Comparison of ENCODE assay signal across 9 mouse cellular contexts in genomic region chr7:118841796-118842195, GRCm38 (mm10). TPM values are rescaled to one million over a fixed set of nuclear protein-coding genes. Genes with fewer than 3 reads are reported as not detected.
A peak's percentile ranks its signal among the peaks of the same experiment; 100 is the strongest.
DNase-seq lines count a peak whose midpoint lies in the region; ATAC-seq and TF ChIP-seq lines count a peak whose summit lies in the region.
"Had no signal": no experiment of that assay in that cellular context is flagged by ENCODE, and none has a peak within 500 bp of the region (broad histone marks: within the 10 kb centered on the region; RNA-seq: fewer than 3 reads in every experiment).

No protein-coding gene starts in this region.

- no peak for ATAC-seq in intestine, postnatal 0 days
- ATAC-seq in intestine, embryonic 16.5 days: no peak
- ATAC-seq in forebrain, postnatal 0 days: peak; percentile 47; the same call in 1 of the 2 replicates

- no peak overlapping the region for H3K4me2 ChIP-seq in intestine, postnatal 0 days (replicated peaks; ENCODE audit: low read depth)
- H3K4me2 ChIP-seq in intestine, embryonic 16.5 days (ENCODE audit: low read depth, low read length): no peak overlapping the region
- H3K4me2 ChIP-seq in forebrain, postnatal 0 days (ENCODE audit: low read depth): no peak overlapping the region
- H3K4me2 ChIP-seq: liver, embryonic 15.5 days had no signal

- no peaks in the 10 kb centered on the region for H3K27me3 ChIP-seq in intestine, postnatal 0 days (replicated peaks; ENCODE audit: control insufficient read depth, insufficient read depth, low read length)
- no peaks in the 10 kb centered on the region for H3K27me3 ChIP-seq in intestine, embryonic 16.5 days (replicated peaks; ENCODE audit: control insufficient read depth, insufficient read depth, low read length)
- no peaks in the 10 kb centered on the region for H3K27me3 ChIP-seq in forebrain, postnatal 0 days (ENCODE audit: insufficient read depth, low read length)
- H3K27me3 ChIP-seq: liver, embryonic 15.5 days had no signal

- no peak overlapping the region for H3K9ac ChIP-seq in intestine, postnatal 0 days (ENCODE audit: low read depth, low read length)
- no peak overlapping the region for H3K9ac ChIP-seq in intestine, embryonic 16.5 days (ENCODE audit: low read depth, low read length)
- H3K9ac ChIP-seq in forebrain, postnatal 0 days: no peak overlapping the region
- H3K9ac ChIP-seq: liver, embryonic 15.5 days had no signal

- H3K27ac ChIP-seq in intestine, postnatal 0 days (ENCODE audit: low read depth, low read length): no peak overlapping the region
- H3K27ac ChIP-seq in intestine, embryonic 16.5 days (ENCODE audit: low read length): no peak overlapping the region
- H3K27ac ChIP-seq in forebrain, postnatal 0 days (ENCODE audit: low read depth, low read length): no peak overlapping the region
- H3K27ac ChIP-seq: liver, embryonic 15.5 days had no signal

- H3K36me3 ChIP-seq in intestine, postnatal 0 days (ENCODE audit: control insufficient read depth, insufficient read depth): peaks cover 76% of the 10 kb centered on the region
- peaks cover 33% of the 10 kb centered on the region for H3K36me3 ChIP-seq in intestine, embryonic 16.5 days (ENCODE audit: control insufficient read depth, insufficient read depth, low read length)
- H3K36me3 ChIP-seq in forebrain, postnatal 0 days (ENCODE audit: insufficient read depth): peaks cover 94% of the 10 kb centered on the region

- DNase-seq in cerebellum, adult 9-10 months: peak; percentile 57
- DNase-seq in cerebellum, adult 9-11 months: no peak
- DNase-seq in MN1 (ENCODE audit: low spot score): peak; percentile 42
- DNase-seq in forebrain, postnatal 0 days: no peak
- DNase-seq in thymus, postnatal 36 days: no peak
- DNase-seq in embryo, embryonic 10 days (ENCODE audit: low spot score): no peak

- WGBS in intestine, postnatal 0 days: 23% methylated on average over 1 of the region's 1 CpGs
- 39% methylated on average over 1 of the region's 1 CpGs for WGBS in intestine, embryonic 16.5 days
- WGBS in forebrain, postnatal 0 days: 38% methylated on average over 1 of the region's 1 CpGs

- peak; percentile 17 for TF ChIP-seq CTCF in intestine, postnatal 0 days (IDR thresholded peaks at IDR 0.05; ENCODE audit: low read depth)
- peak; percentile 32; the same call in 1 of the 2 replicates for TF ChIP-seq CTCF in forebrain, postnatal 0 days (IDR thresholded peaks at IDR 0.05; ENCODE audit: low read depth)

- H3K4me3 ChIP-seq in intestine, postnatal 0 days (ENCODE audit: low read depth, low read length): no peak overlapping the region
- no peak overlapping the region for H3K4me3 ChIP-seq in intestine, embryonic 16.5 days (ENCODE audit: low read length)
- H3K4me3 ChIP-seq in forebrain, postnatal 0 days (ENCODE audit: low read depth, low read length): no peak overlapping the region
- H3K4me3 ChIP-seq: liver, embryonic 15.5 days had no signal

- H3K9me3 ChIP-seq in intestine, postnatal 0 days (ENCODE audit: control insufficient read depth): no peaks in the 10 kb centered on the region
- 0 out of 2 replicates have a peak, but pooled peaks cover 2% of the 10 kb centered on the region for H3K9me3 ChIP-seq in intestine, embryonic 16.5 days (ENCODE audit: control insufficient read depth, low read length)
- no peaks in the 10 kb centered on the region for H3K9me3 ChIP-seq in forebrain, postnatal 0 days (ENCODE audit: low read length)
- H3K9me3 ChIP-seq: liver, embryonic 15.5 days had no signal

- no peaks in the 10 kb centered on the region for H3K4me1 ChIP-seq in intestine, postnatal 0 days (replicated peaks; ENCODE audit: control insufficient read depth, insufficient read depth, low read length)
- H3K4me1 ChIP-seq in intestine, embryonic 16.5 days (ENCODE audit: control insufficient read depth, insufficient read depth, low read length): no peaks in the 10 kb centered on the region
- H3K4me1 ChIP-seq in forebrain, postnatal 0 days (ENCODE audit: insufficient read depth): no peaks in the 10 kb centered on the region
- H3K4me1 ChIP-seq: liver, embryonic 15.5 days had no signal

RNA-seq across cellular contexts. Expression of gene Iqck, which starts 13.8 kb away (rescaled TPM):
- 0.83 and 1.1 TPM in 2 replicates for polyA plus RNA-seq in intestine, postnatal 0 days (2015; fragmentation: Nextera tagmentation; extraction: Ambion mirVana)
- polyA plus RNA-seq in intestine, embryonic 16.5 days (2015; fragmentation: Nextera tagmentation; extraction: Ambion mirVana): 1.5 and 1.7 TPM in 2 replicates
- 7.1 and 7.2 TPM in 2 replicates for total RNA-seq in forebrain, postnatal 0 days (2014; rRNA removed)
- 4.6 and 6.2 TPM in 2 replicates for polyA plus RNA-seq in forebrain, postnatal 0 days (2015; fragmentation: Nextera tagmentation; extraction: Ambion mirVana)

RNA-seq across cellular contexts. Expression of gene Knop1, which starts 14.3 kb away (rescaled TPM):
- 35.8 and 40.0 TPM in 2 replicates for polyA plus RNA-seq in intestine, postnatal 0 days (2015; fragmentation: Nextera tagmentation; extraction: Ambion mirVana)
- polyA plus RNA-seq in intestine, embryonic 16.5 days (2015; fragmentation: Nextera tagmentation; extraction: Ambion mirVana): 70.8 and 77.7 TPM in 2 replicates
- 30.2 and 41.5 TPM in 2 replicates for total RNA-seq in forebrain, postnatal 0 days (2014; rRNA removed)
- 65.6 and 75.0 TPM in 2 replicates for polyA plus RNA-seq in forebrain, postnatal 0 days (2015; fragmentation: Nextera tagmentation; extraction: Ambion mirVana)

Comparison
In these comparisons a context has a peak if more than half of its experiments do, and no peak if none do; other contexts are left out.
1. DNase-seq: peak in cerebellum, adult 9-10 months (single experiment) and MN1 (single experiment); none in cerebellum, adult 9-11 months (single experiment), forebrain, postnatal 0 days (single experiment), thymus, postnatal 36 days (0 of 2) and embryo, embryonic 10 days (single experiment).